Mouse (Mus musculus) myocyte (in vitro differentiated cells): ENCODE measurements at regions not wholly inside any gene's neighbourhood (a gene's known extent, or its start where the extent isn't known, plus 50 kb on each side); places are given as distances from the start of the nearest gene placed in this dataset.

Source experiments
- POLR2A ChIP-seq: IDR thresholded peaks from one replicate; pipeline ENCODE4 v1.6.1; 2011; ENCODE audit warnings: low read depth, mild to moderate bottlenecking, control low read depth, moderate library complexity; ENCODE audit not compliant: insufficient read length
- USF1 ChIP-seq: IDR thresholded peaks from one replicate; pipeline ENCODE4 v1.6.1; 2011; ENCODE audit warnings: low read depth, mild to moderate bottlenecking, control low read depth, moderate library complexity

- no peak for TF ChIP-seq POLR2A
- TF ChIP-seq USF1: no peak
Measured at GRCm38 (mm10) chr3:36275502-36275901, 53.4 kb upstream of the Qrfpr start.
